Mouse (Mus musculus) bone marrow, adult 2 months (tissue): ENCODE data around the gene Pigl.

Source experiments
- CTCF ChIP-seq: fragments of 200-500 bp; IDR thresholded peaks from 2 replicates; pipeline ENCODE4 v1.5.1; 2011; ENCODE audit warnings: low read length, control low read depth; ENCODE audit not compliant: control insufficient read depth, insufficient read depth
- POLR2A ChIP-seq: fragments of 200-500 bp; IDR thresholded peaks from 2 replicates; pipeline ENCODE4 v1.6.1; 2011; ENCODE audit warnings: low read depth, mild to moderate bottlenecking, control low read depth, low read length, borderline replicate concordance; ENCODE audit not compliant: control insufficient read depth

DNA sequence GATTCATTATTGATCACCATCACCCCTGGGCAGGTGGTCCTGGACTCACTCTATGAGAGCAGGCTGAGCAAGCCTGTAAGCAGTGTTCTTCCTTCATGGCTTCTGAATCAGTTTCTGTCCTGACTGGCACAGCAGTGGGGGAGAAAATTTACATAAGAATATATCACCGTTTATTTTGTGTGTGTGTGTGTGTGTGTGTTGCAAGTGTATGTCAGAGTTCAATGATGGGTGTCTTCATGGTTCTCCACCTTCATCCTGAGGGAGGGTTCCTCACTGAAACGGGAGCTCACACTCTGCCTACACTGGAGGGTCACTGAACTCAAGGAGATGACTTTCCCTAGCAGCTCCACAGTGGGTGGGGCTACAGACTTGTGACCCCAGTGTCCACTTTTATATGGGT, 82.7 kb downstream of the Pigl start:
- TF ChIP-seq POLR2A (no peak), CTCF (no peak)
